Mouse (Mus musculus): ENCODE measurements around the gene Edem3.
"Not testable (repeated sequence)": the region's sequence is repeated elsewhere in the genome, so short reads cannot be mapped to it uniquely, and the experiment has no call there.

Edem3 gene

GRCm38 (mm10) chr1:151812004-151812712 lies 57.0 kb downstream of the Edem3 start:
- no peak for DNase-seq

GRCm38 (mm10) chr1:151816051-151816450 lies 60.9 kb downstream of the Edem3 start:
- DNase-seq, result no peak

GRCm38 (mm10) chr1:151819190-151819589 lies 64.0 kb downstream of the Edem3 start:
- DNase-seq, result no peak

- peak; percentile 51 for DNase-seq
These were observed 65.3 kb downstream of the Edem3 start for GRCm38 (mm10) chr1:151820457-151820856.

- DNase-seq, result no peak
These were observed 69.9 kb downstream of the Edem3 start for GRCm38 (mm10) chr1:151825065-151825464.

GRCm38 (mm10) chr1:151831791-151832190 lies 76.6 kb downstream of the Edem3 start:
- DNase-seq, result no peak

GRCm38 (mm10) chr1:151835261-151835660 lies 80.1 kb downstream of the Edem3 start:
- DNase-seq, result no peak

GRCm38 (mm10) chr1:151840345-151840744 lies 85.2 kb downstream of the Edem3 start:
- not testable (repeated sequence) for DNase-seq

GRCm38 (mm10) chr1:151845252-151845832 lies 90.2 kb downstream of the Edem3 start:
- DNase-seq, result no peak

- peak; percentile 29 for DNase-seq
These were observed 91.0 kb downstream of the Edem3 start for GRCm38 (mm10) chr1:151845926-151846782.

- no peak for DNase-seq
These were observed 93.1 kb downstream of the Edem3 start for GRCm38 (mm10) chr1:151848286-151848685.

GRCm38 (mm10) chr1:151849993-151850608 lies 94.9 kb downstream of the Edem3 start:
- DNase-seq, result no peak

- DNase-seq, result no peak
These were observed 96.1 kb downstream of the Edem3 start for GRCm38 (mm10) chr1:151851051-151851848.

GRCm38 (mm10) chr1:151851976-151852375 lies 96.8 kb downstream of the Edem3 start:
- no peak for DNase-seq

GRCm38 (mm10) chr1:151855561-151855960 lies 100.4 kb downstream of the Edem3 start:
- no peak for DNase-seq

- no peak for DNase-seq
These were observed 103.3 kb downstream of the Edem3 start for GRCm38 (mm10) chr1:151858474-151858873.

GRCm38 (mm10) chr1:151861334-151861995 lies 106.3 kb downstream of the Edem3 start:
- DNase-seq, result no peak

GRCm38 (mm10) chr1:151862109-151862508 lies 106.9 kb downstream of the Edem3 start:
- no peak for DNase-seq

- DNase-seq, result no peak
These were observed 108.1 kb downstream of the Edem3 start for GRCm38 (mm10) chr1:151863135-151863796.

- DNase-seq, result no peak
These were observed 108.6 kb downstream of the Edem3 start for GRCm38 (mm10) chr1:151863797-151864147.

- DNase-seq, result no peak
These were observed 109.2 kb downstream of the Edem3 start for GRCm38 (mm10) chr1:151864326-151864725.
